ENCODE assay signal across 31 mouse cellular contexts in the genomic region with DNA sequence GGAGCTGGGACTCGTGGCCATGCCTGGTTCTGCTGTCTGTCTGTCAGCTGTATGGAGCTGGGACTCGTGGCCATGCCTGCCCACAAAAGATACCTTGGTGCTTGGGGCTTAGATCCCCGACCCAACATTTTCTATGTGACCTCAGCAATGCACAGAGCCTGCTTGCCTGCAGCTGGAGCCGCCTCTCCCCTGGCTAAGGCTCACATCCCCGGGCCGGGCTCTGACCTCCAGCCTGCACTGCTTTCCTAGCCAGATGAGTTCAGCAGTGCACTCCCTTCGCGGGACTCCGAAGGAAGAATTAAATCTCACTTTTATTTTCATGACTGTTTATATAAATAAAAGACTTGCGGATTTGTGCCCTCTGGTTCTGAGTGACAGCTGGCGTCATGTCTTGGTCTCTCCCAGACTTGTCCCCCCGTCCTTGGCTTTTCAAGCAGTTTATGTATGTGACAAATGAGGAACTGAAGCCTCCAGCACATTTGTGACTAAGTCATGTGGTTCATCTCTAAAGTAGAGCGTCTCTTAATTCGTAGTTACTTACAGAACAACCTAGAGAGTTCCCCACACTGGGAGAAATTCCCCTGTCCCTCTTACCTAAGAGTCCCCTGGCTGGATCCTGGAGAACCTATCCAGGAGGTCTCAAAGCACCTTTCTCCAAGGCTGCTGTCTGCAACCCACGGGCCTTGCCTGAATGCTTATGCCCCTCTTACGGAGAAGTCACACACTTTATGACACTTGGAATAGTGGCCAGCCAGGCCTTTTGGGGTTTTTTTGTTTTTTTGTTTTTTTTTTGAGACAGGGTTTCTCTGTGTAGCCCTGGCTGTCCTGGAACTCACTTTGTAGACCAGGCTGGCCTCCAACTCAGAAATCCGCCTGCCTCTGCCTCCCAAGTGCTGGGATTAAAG. TPM values are rescaled to one million over a fixed set of nuclear protein-coding genes. Genes with fewer than 3 reads are reported as not detected.
DNase-seq lines count a peak whose midpoint lies in the region; ATAC-seq and TF ChIP-seq lines count a peak whose summit lies in the region.
"Had no signal": no experiment of that assay in that cellular context is flagged by ENCODE, and none has a peak within 500 bp of the region (broad histone marks: within the 10 kb centered on the region; RNA-seq: fewer than 3 reads in every experiment).

No protein-coding gene starts in this region.

- in situ Hi-C loops in CH12.LX (cut with MboI; ENCODE audit: low pct_ligation_motif_present, low pct_unique_long_range_greater_than_20kb, low sequenced_read_pairs): loop anchor here (5.0 kb wide), 1 partner anchor 35 kb away; a partner anchor contains a TSS

- peak; percentile 93 for TF ChIP-seq EP300 in CH12.LX (IDR thresholded peaks at IDR 0.05; ENCODE audit: low read length)

- dilution Hi-C loops in CH12.LX (cut with MboI; ENCODE audit: extremely low pct_ligation_motif_present, extremely low pct_unique_long_range_greater_than_20kb, low sequenced_read_pairs): no loop called here

- no peak for TF ChIP-seq CTCF in CH12.LX (conservative IDR thresholded peaks at IDR 0.05 in 1 of 2, IDR thresholded peaks at IDR 0.05 in 1 of 2; ENCODE audit: low read depth in 2 of 2, low read length in 2 of 2)
- no peak for TF ChIP-seq CTCF in kidney, adult 2 months (conservative IDR thresholded peaks at IDR 0.05; ENCODE audit: insufficient read depth, insufficient read length, low read depth, low read length)

- no peak overlapping the region for H3K9ac ChIP-seq in liver, embryonic 11.5 days (ENCODE audit: low read depth, low read length)
- no peak overlapping the region for H3K9ac ChIP-seq in CH12.LX (ENCODE audit: insufficient read depth, low read depth)
- H3K9ac ChIP-seq: embryonic facial prominence, embryonic 12.5 days; forebrain, embryonic 13.5 days; intestine, embryonic 15.5 days; limb, embryonic 15.5 days; lung, embryonic 15.5 days; midbrain, embryonic 15.5 days; neural tube, embryonic 12.5 days had no signal

- H3K4me1 ChIP-seq in liver, embryonic 11.5 days (replicated peaks; ENCODE audit: control insufficient read depth, insufficient read depth, low read length): peaks cover 34% of the 10 kb centered on the region
- peaks cover 23 to 63% of the 10 kb centered on the region in 2 experiments for H3K4me1 ChIP-seq in CH12.LX (ENCODE audit: control insufficient read depth in 1 of 2, insufficient read depth in 2 of 2)
- H3K4me1 ChIP-seq in kidney, adult 2 months (ENCODE audit: control insufficient read depth, insufficient read depth, low read length): peaks cover 6% of the 10 kb centered on the region; the same call in 1 of the 2 replicates

- H3K36me3 ChIP-seq in liver, embryonic 11.5 days (ENCODE audit: control insufficient read depth, insufficient read depth, low read length): no peaks in the 10 kb centered on the region
- H3K36me3 ChIP-seq in CH12.LX (replicated peaks in 1 of 2; ENCODE audit: control insufficient read depth in 1 of 2, insufficient read depth in 1 of 2, low read length in 1 of 2) (no peaks in the 10 kb centered on the region), macrophage (ENCODE audit: inconsistent target) (no peaks in the 10 kb centered on the region)
- no peaks in the 10 kb centered on the region for H3K36me3 ChIP-seq in kidney, adult 2 months (ENCODE audit: control insufficient read depth, insufficient read depth, low read length)
- H3K36me3 ChIP-seq: embryonic facial prominence, embryonic 12.5 days; heart, embryonic 10.5 days; intestine, embryonic 15.5 days; limb, embryonic 15.5 days; lung, embryonic 15.5 days; midbrain, embryonic 15.5 days; neural tube, embryonic 12.5 days had no signal

- H3K27me3 ChIP-seq in liver, embryonic 11.5 days (replicated peaks; ENCODE audit: control insufficient read depth, insufficient read depth, low read length): peaks cover 5% of the 10 kb centered on the region; the same call in 1 of the 2 replicates
- H3K27me3 ChIP-seq in CH12.LX (replicated peaks): no peaks in the 10 kb centered on the region
- no peaks in the 10 kb centered on the region for H3K27me3 ChIP-seq in kidney, adult 2 months (replicated peaks; ENCODE audit: control insufficient read depth, insufficient read depth, low read length)
- H3K27me3 ChIP-seq: intestine, embryonic 15.5 days; limb, embryonic 15.5 days had no signal

- peak; percentile 23; the same call in 1 of the 2 replicates for TF ChIP-seq POLR2A in CH12.LX (IDR thresholded peaks at IDR 0.05; ENCODE audit: low read depth, low read length)
- no peak for TF ChIP-seq POLR2A in kidney, adult 2 months (IDR thresholded peaks at IDR 0.05; ENCODE audit: low read depth, low read length)

- WGBS in liver, embryonic 11.5 days: 69% methylated on average over 17 of the region's 17 CpGs
- whole genome bisulfite sequencing in macrophage (ENCODE audit: missing documents): 28% methylated on average over 16 of the region's 17 CpGs
- WGBS in kidney, adult 2 months: 79% methylated on average over 17 of the region's 17 CpGs

- H3K27ac ChIP-seq in liver, embryonic 11.5 days (ENCODE audit: low read depth, low read length): peak overlapping the region; percentile 38
- H3K27ac ChIP-seq in CH12.LX (ENCODE audit: insufficient read depth, low read depth) (peak overlapping the region; percentile 65), macrophage (peak overlapping the region; percentile 68)
- no peak overlapping the region for H3K27ac ChIP-seq in kidney, adult 2 months (ENCODE audit: insufficient read depth, low read depth, low read length)
- H3K27ac ChIP-seq: embryonic facial prominence, embryonic 12.5 days; forebrain, embryonic 13.5 days; gastrocnemius, adult 2 months; intestine, embryonic 15.5 days; limb, embryonic 15.5 days; lung, embryonic 15.5 days; midbrain, embryonic 15.5 days; neural tube, embryonic 12.5 days had no signal

- no peaks in the 10 kb centered on the region for H3K9me3 ChIP-seq in liver, embryonic 11.5 days (ENCODE audit: control insufficient read depth, low read length)
- no peaks in the 10 kb centered on the region for H3K9me3 ChIP-seq in CH12.LX (replicated peaks; ENCODE audit: low read length)
- H3K9me3 ChIP-seq: embryonic facial prominence, embryonic 12.5 days; heart, embryonic 10.5 days; intestine, embryonic 15.5 days; limb, embryonic 15.5 days; lung, embryonic 15.5 days; midbrain, embryonic 15.5 days; neural tube, embryonic 12.5 days had no signal

- no peak overlapping the region for H3K4me2 ChIP-seq in liver, embryonic 11.5 days
- peak overlapping the region; percentile 80 for H3K4me2 ChIP-seq in CH12.LX (ENCODE audit: insufficient read depth, low read depth, poor library complexity, severe bottlenecking)
- H3K4me2 ChIP-seq: embryonic facial prominence, embryonic 12.5 days; forebrain, embryonic 13.5 days; intestine, embryonic 15.5 days; limb, embryonic 15.5 days; lung, embryonic 15.5 days; midbrain, embryonic 15.5 days; neural tube, embryonic 12.5 days had no signal

- H3K79me2 ChIP-seq in CH12.LX (replicated peaks; ENCODE audit: control insufficient read depth, extremely low read depth, insufficient read depth, poor library complexity, severe bottlenecking): no peaks in the 10 kb centered on the region
- H3K79me2 ChIP-seq in macrophage (ENCODE audit: inconsistent target): no peaks in the 10 kb centered on the region

- H3K4me3 ChIP-seq in liver, embryonic 11.5 days (ENCODE audit: low read depth, low read length): no peak overlapping the region
- H3K4me3 ChIP-seq in CH12.LX (replicated peaks in 1 of 3; ENCODE audit: low read depth in 2 of 3, low read length in 2 of 3, poor library complexity in 1 of 3) (peak overlapping the region in 1 of 3 experiments; percentile 39), macrophage (ENCODE audit: inconsistent target) (no peak overlapping the region)
- no peak overlapping the region for H3K4me3 ChIP-seq in kidney, adult 2 months (ENCODE audit: insufficient read depth, low read depth, low read length)
- H3K4me3 ChIP-seq: embryonic facial prominence, embryonic 12.5 days; forebrain, embryonic 13.5 days; gastrocnemius, adult 2 months; heart, embryonic 10.5 days; intestine, embryonic 15.5 days; limb, embryonic 15.5 days; lung, embryonic 15.5 days; midbrain, embryonic 15.5 days; neural tube, embryonic 12.5 days had no signal

- no peak for TF ChIP-seq RAD21 in CH12.LX (IDR thresholded peaks at IDR 0.05; ENCODE audit: low read depth, low read length)

- no peak for DNase-seq in liver, embryonic 11.5 days (ENCODE audit: low spot score)
- DNase-seq in liver: no peak
- DNase-seq in CH12.LX (ENCODE audit: extremely low read depth): peak; percentile 89
- DNase-seq in left cerebral cortex, adult 18-20 months (ENCODE audit: low spot score in 2 of 2): no peak
- DNase-seq in kidney, adult 2 months: no peak
- no peak for DNase-seq in right cerebral cortex, postnatal 36 days (ENCODE audit: low spot score in 2 of 2)
- DNase-seq: adrenal gland, postnatal 25 days; cerebellum, adult 11 months; gastrocnemius, adult 2 months; kidney, adult 9 months; kidney, postnatal 14 days; layer of hippocampus, postnatal 36 days; lung, postnatal 36 days; retina, postnatal 1 day; right cerebral cortex, postnatal 4 days; thymus, postnatal 25 days had no signal

- no peak for ATAC-seq in liver, embryonic 11.5 days (replicated peaks; ENCODE audit: low FRiP score)
- ATAC-seq in granulocyte monocyte progenitor cell, adult 5-6 weeks (replicated peaks; ENCODE audit: poor library complexity, severe bottlenecking): peak; percentile 29
- ATAC-seq: forebrain, embryonic 13.5 days; hindbrain, embryonic 16.5 days; midbrain, embryonic 15.5 days had no signal

RNA-seq across cellular contexts. Expression of a gene that starts 4.3 kb away (rescaled TPM):
- polyA plus RNA-seq in liver, embryonic 11.5 days (2014; fragmentation: Nextera tagmentation; extraction: Ambion mirVana): 2.0 and 2.4 TPM in 2 replicates
- total RNA-seq in CH12.LX (2012; rRNA removed) (4.7 and 5.8 TPM in 2 replicates), CH12.LX (2014; rRNA removed) (13.0 TPM in 2 replicates)
- polyA plus RNA-seq in CH12.LX (2012; ENCODE audit: insufficient read length, low read depth) (18.2 and 23.7 TPM in 2 replicates), macrophage (2018) (2.2 to 3.4 TPM (median 2.2 TPM) in 3 replicates)
- total RNA-seq in granulocyte monocyte progenitor cell, adult 5-6 weeks (2014; fragmentation: Nextera tagmentation): not detected in 2 replicates
- total RNA-seq in granulocyte monocyte progenitor cell, adult 5-6 weeks (2017): 0.10 TPM in 1 of 2 replicates, not detected in the other
- total RNA-seq in macrophage (2018; cell fraction: chromatin; rRNA removed): 1 to 10 TPM in 12 of 26 experiments, under 1 TPM in 7, not detected in 7; 0.44 to 4.1 (median 1.3) TPM
- total RNA-seq in macrophage (2018; cell fraction: cytosol; rRNA removed): 1 to 10 TPM; 1.1 to 5.2 (median 2.6) TPM
- 1 to 10 TPM in 16 of 26 experiments, under 1 TPM in 7, not detected in 3; 0.30 to 3.1 (median 1.4) TPM for total RNA-seq in macrophage (2018; cell fraction: nucleus; rRNA removed)
- 1 to 10 TPM; 3.1 to 3.2 TPM for total RNA-seq in left cerebral cortex, adult 18-20 months (2021)
- 15.8 and 16.3 TPM in 2 replicates for polyA plus RNA-seq in kidney, adult 2 months (2012; rRNA removed)

RNA-seq across cellular contexts. Expression of a gene that starts 13.9 kb away (rescaled TPM):
- 0.32 and 0.33 TPM in 2 replicates for polyA plus RNA-seq in liver, embryonic 11.5 days (2014; fragmentation: Nextera tagmentation; extraction: Ambion mirVana)
- 11.0 and 12.8 TPM in 2 replicates for total RNA-seq in CH12.LX (2012; rRNA removed)
- 11.8 and 15.1 TPM in 2 replicates for total RNA-seq in CH12.LX (2014; rRNA removed)
- 10.4 and 12.5 TPM in 2 replicates for polyA plus RNA-seq in CH12.LX (2012; ENCODE audit: insufficient read length, low read depth)
- 6.4 and 10.8 TPM in 2 replicates for total RNA-seq in granulocyte monocyte progenitor cell, adult 5-6 weeks (2014; fragmentation: Nextera tagmentation)
- 16.6 and 18.9 TPM in 2 replicates for total RNA-seq in granulocyte monocyte progenitor cell, adult 5-6 weeks (2017)
- total RNA-seq in macrophage (2018; cell fraction: chromatin; rRNA removed): 100 to 1,000 TPM in 1 of 26 experiments, 10 to 100 TPM in 21, 1 to 10 TPM in 4; 5.0 to 109 (median 19.2) TPM
- 100 to 1,000 TPM in 7 of 26 experiments, 10 to 100 TPM in 16, 1 to 10 TPM in 3; 6.2 to 178 (median 25.6) TPM for total RNA-seq in macrophage (2018; cell fraction: cytosol; rRNA removed)
- total RNA-seq in macrophage (2018; cell fraction: nucleus; rRNA removed): 100 to 1,000 TPM in 8 of 26 experiments, 10 to 100 TPM in 18; 12.8 to 152 (median 30.9) TPM
- 9.4 to 10.8 TPM (median 9.9 TPM) in 3 replicates for polyA plus RNA-seq in macrophage (2018)
- total RNA-seq in left cerebral cortex, adult 18-20 months (2021): under 1 TPM in 1 of 2 experiments, not detected in 1; 0.19 TPM
- polyA plus RNA-seq in kidney, adult 2 months (2012; rRNA removed): 0.07 and 0.20 TPM in 2 replicates
- total RNA-seq: adrenal gland, postnatal 25 days; gastrocnemius, adult 2 months; layer of hippocampus, adult 18-20 months; layer of hippocampus, postnatal 36 days; left cerebral cortex, postnatal 36 days had no signal
- polyA plus RNA-seq: C2C12; embryonic facial prominence, embryonic 12.5 days; forebrain, embryonic 13.5 days; hindbrain, embryonic 16.5 days; neural tube, embryonic 12.5 days; testis, adult 2 months had no signal

RNA-seq across cellular contexts. Expression of a gene that starts 35.1 kb away (rescaled TPM):
- 0.06 TPM in 1 of 2 replicates, not detected in the other for polyA plus RNA-seq in liver, embryonic 11.5 days (2014; fragmentation: Nextera tagmentation; extraction: Ambion mirVana)
- total RNA-seq in CH12.LX (2012; rRNA removed): 0.42 and 1.8 TPM in 2 replicates
- total RNA-seq in CH12.LX (2014; rRNA removed): 0.05 and 0.15 TPM in 2 replicates
- 0.07 and 0.17 TPM in 2 replicates for polyA plus RNA-seq in CH12.LX (2012; ENCODE audit: insufficient read length, low read depth)
- 0.38 and 0.56 TPM in 2 replicates for total RNA-seq in granulocyte monocyte progenitor cell, adult 5-6 weeks (2014; fragmentation: Nextera tagmentation)
- total RNA-seq in granulocyte monocyte progenitor cell, adult 5-6 weeks (2017): 0.86 and 1.2 TPM in 2 replicates
- total RNA-seq in macrophage (2018; cell fraction: chromatin; rRNA removed): 10 to 100 TPM in 5 of 26 experiments, 1 to 10 TPM in 4, under 1 TPM in 8, not detected in 9; 0.13 to 94.1 (median 1.3) TPM
- 10 to 100 TPM in 3 of 26 experiments, 1 to 10 TPM in 2, under 1 TPM in 17, not detected in 4; 0.03 to 32.8 (median 0.21) TPM for total RNA-seq in macrophage (2018; cell fraction: cytosol; rRNA removed)
- 100 to 1,000 TPM in 1 of 26 experiments, 10 to 100 TPM in 3, 1 to 10 TPM in 7, under 1 TPM in 10, not detected in 5; 0.17 to 116 (median 1.0) TPM for total RNA-seq in macrophage (2018; cell fraction: nucleus; rRNA removed)
- polyA plus RNA-seq in macrophage (2018): 0.06 to 0.14 TPM in 2 of 3 replicates, not detected in the other
- 1 to 10 TPM; 1.3 to 1.6 TPM for total RNA-seq in left cerebral cortex, adult 18-20 months (2021)
- polyA plus RNA-seq in kidney, adult 2 months (2012; rRNA removed): 0.56 and 0.67 TPM in 2 replicates
- polyA plus RNA-seq: midbrain, embryonic 15.5 days; neural tube, embryonic 12.5 days had no signal

RNA-seq across cellular contexts. Expression of a gene that starts 35.7 kb away (rescaled TPM):
- 13.2 and 13.6 TPM in 2 replicates for polyA plus RNA-seq in liver, embryonic 11.5 days (2014; fragmentation: Nextera tagmentation; extraction: Ambion mirVana)
- total RNA-seq in CH12.LX (2012; rRNA removed) (30.3 and 37.7 TPM in 2 replicates), CH12.LX (2014; rRNA removed) (30.9 and 33.9 TPM in 2 replicates)
- polyA plus RNA-seq in CH12.LX (2012; ENCODE audit: insufficient read length, low read depth) (33.5 and 37.6 TPM in 2 replicates), macrophage (2018) (9.4 to 23.8 TPM (median 16.5 TPM) in 3 replicates)
- 2.9 and 5.2 TPM in 2 replicates for total RNA-seq in granulocyte monocyte progenitor cell, adult 5-6 weeks (2014; fragmentation: Nextera tagmentation)
- 5.4 and 9.7 TPM in 2 replicates for total RNA-seq in granulocyte monocyte progenitor cell, adult 5-6 weeks (2017)
- 10 to 100 TPM; 20.1 to 91.9 (median 38.6) TPM for total RNA-seq in macrophage (2018; cell fraction: chromatin; rRNA removed)
- 10 to 100 TPM in 25 of 26 experiments, 1 to 10 TPM in 1; 9.3 to 29.4 (median 18.4) TPM for total RNA-seq in macrophage (2018; cell fraction: cytosol; rRNA removed)
- total RNA-seq in macrophage (2018; cell fraction: nucleus; rRNA removed): 10 to 100 TPM; 14.5 to 65.4 (median 28.4) TPM
- 10 to 100 TPM; 30.5 to 30.7 TPM for total RNA-seq in left cerebral cortex, adult 18-20 months (2021)
- polyA plus RNA-seq in kidney, adult 2 months (2012; rRNA removed): 91.4 and 115 TPM in 2 replicates
